Mouse (Mus musculus) CH12.LX (cell line): ENCODE measurements around the gene Kif22. TPM values are rescaled to one million over a fixed set of nuclear protein-coding genes. Genes with fewer than 3 reads are reported as not detected.
A peak's percentile ranks its signal among the peaks of the same experiment; 100 is the strongest.

Experiments
- DNase-seq: peaks from one replicate; pipeline ENCODE4 v3.0.0-alpha.2; 2013; ENCODE audit errors: extremely low read depth
- H3K27ac ChIP-seq: 2 replicates; pipeline ENCODE4 v1.5.1; 2012; ENCODE audit warnings: low read depth, mild to moderate bottlenecking, control low read depth, moderate library complexity; ENCODE audit not compliant: insufficient read depth
- H3K27me3 ChIP-seq: replicated peaks from 2 replicates; pipeline ENCODE3; 2012; ENCODE audit warnings: inconsistent platforms
- H3K36me3 ChIP-seq, 2 experiments: replicated peaks in 1 of 2; 2 replicates each; pipeline versions ENCODE3 to v1.6.1; 2012; ENCODE audit warnings: inconsistent platforms in 1 of 2, low read length in 1 of 2, mild to moderate bottlenecking in 1 of 2, mixed read lengths in 1 of 2, moderate library complexity in 1 of 2; ENCODE audit not compliant: control insufficient read depth in 1 of 2, insufficient read depth in 1 of 2
- H3K4me1 ChIP-seq, 2 experiments: 2 replicates each; pipeline ENCODE4 v1.6.1; 2012; ENCODE audit warnings: inconsistent platforms in 1 of 2, moderate library complexity in 1 of 2; ENCODE audit not compliant: insufficient read depth in 2 of 2, control insufficient read depth in 1 of 2
- H3K4me2 ChIP-seq: 2 replicates; pipeline ENCODE4 v1.6.1; 2012; ENCODE audit warnings: low read depth, mild to moderate bottlenecking, control low read depth; ENCODE audit not compliant: poor library complexity, insufficient read depth, severe bottlenecking
- H3K4me3 ChIP-seq, 3 experiments: fragments of 150-350 bp in 1 of 3; sonication (generic) in 1 of 3; replicated peaks in 1 of 3; 2 replicates each; pipeline versions ENCODE3 to v1.5.1; 2011 to 2012; ENCODE audit warnings: low read depth in 2 of 3, low read length in 2 of 3, mild to moderate bottlenecking in 2 of 3, moderate library complexity in 2 of 3, control low read depth in 1 of 3, improper control_type of control experiment in 1 of 3, inconsistent platforms in 1 of 3, mixed read lengths in 1 of 3; ENCODE audit not compliant: poor library complexity in 1 of 3
- H3K79me2 ChIP-seq: replicated peaks from 2 replicates; pipeline ENCODE4 v1.6.1; 2012; ENCODE audit warnings: mild to moderate bottlenecking, moderate library complexity; ENCODE audit not compliant: control insufficient read depth, poor library complexity, insufficient read depth, severe bottlenecking; ENCODE audit errors: extremely low read depth
- H3K9ac ChIP-seq: 2 replicates; pipeline ENCODE4 v1.6.1; 2012; ENCODE audit warnings: low read depth, mild to moderate bottlenecking, control low read depth, moderate library complexity; ENCODE audit not compliant: insufficient read depth
- H3K9me3 ChIP-seq: replicated peaks from 2 replicates; pipeline ENCODE3; 2012; ENCODE audit warnings: low read length, inconsistent platforms, mixed read lengths
- BHLHE40 ChIP-seq: IDR thresholded peaks from 2 replicates; pipeline ENCODE4 v1.6.1; 2011; ENCODE audit warnings: mild to moderate bottlenecking, low read depth, low read length, improper control_type of control experiment
- ELF1 ChIP-seq: IDR thresholded peaks from 2 replicates; pipeline ENCODE4 v1.6.1; 2014; ENCODE audit warnings: low read depth, mild to moderate bottlenecking, inconsistent platforms, low read length, improper control_type of control experiment
- EP300 ChIP-seq: IDR thresholded peaks from 2 replicates; pipeline ENCODE4 v1.6.1; 2011; ENCODE audit warnings: low read length, improper control_type of control experiment
- ETS1 ChIP-seq: conservative IDR thresholded peaks from 2 replicates; pipeline ENCODE4 v1.6.1; 2012; ENCODE audit warnings: low read depth, mild to moderate bottlenecking, inconsistent platforms, low read length, improper control_type of control experiment, moderate library complexity
- HCFC1 ChIP-seq: IDR thresholded peaks from 2 replicates; pipeline ENCODE4 v1.6.1; 2012; ENCODE audit warnings: low read depth, mild to moderate bottlenecking, inconsistent platforms, low read length, improper control_type of control experiment
- JUND ChIP-seq: conservative IDR thresholded peaks from 2 replicates; pipeline ENCODE4 v1.6.1; 2011; ENCODE audit warnings: low read depth, low read length, improper control_type of control experiment
- MAFK ChIP-seq: IDR thresholded peaks from 2 replicates; pipeline ENCODE4 v1.6.1; 2011; ENCODE audit warnings: low read length, improper control_type of control experiment; ENCODE audit not compliant: insufficient replicate concordance
- MYC ChIP-seq: IDR thresholded peaks from 2 replicates; pipeline ENCODE4 v1.6.1; 2011; ENCODE audit warnings: low read depth, mild to moderate bottlenecking, improper control_type of control experiment, low read length
- NELFE ChIP-seq: IDR thresholded peaks from 2 replicates; pipeline ENCODE4 v1.6.1; 2011; ENCODE audit warnings: low read depth, low read length, improper control_type of control experiment
- POLR2A ChIP-seq: IDR thresholded peaks from 2 replicates; pipeline ENCODE4 v1.6.1; 2011; ENCODE audit warnings: low read depth, mild to moderate bottlenecking, improper control_type of control experiment, low read length
- RAD21 ChIP-seq: IDR thresholded peaks from 2 replicates; pipeline ENCODE4 v1.6.1; 2011; ENCODE audit warnings: low read depth, mild to moderate bottlenecking, low read length, improper control_type of control experiment, moderate library complexity
- SIN3A ChIP-seq: IDR thresholded peaks from 2 replicates; pipeline ENCODE4 v1.6.1; 2012; ENCODE audit warnings: low read length, improper control_type of control experiment, inconsistent platforms
- SMC3 ChIP-seq: IDR thresholded peaks from 2 replicates; pipeline ENCODE4 v1.6.1; 2011; ENCODE audit warnings: low read depth, low read length, improper control_type of control experiment
- UBTF ChIP-seq: IDR thresholded peaks from 2 replicates; pipeline ENCODE4 v1.6.1; 2012; ENCODE audit warnings: low read depth, mild to moderate bottlenecking, inconsistent platforms, low read length, improper control_type of control experiment, moderate library complexity
- USF1 ChIP-seq: IDR thresholded peaks from 2 replicates; pipeline ENCODE4 v1.6.1; 2014; ENCODE audit warnings: low read depth, mild to moderate bottlenecking, inconsistent platforms, low read length, improper control_type of control experiment
- USF2 ChIP-seq: conservative IDR thresholded peaks from 2 replicates; pipeline ENCODE4 v1.6.1; 2011; ENCODE audit warnings: low read depth, low read length, improper control_type of control experiment
- ZMIZ1 ChIP-seq: IDR thresholded peaks from 2 replicates; pipeline ENCODE4 v1.6.1; 2012; ENCODE audit warnings: low read depth, mild to moderate bottlenecking, inconsistent platforms, low read length, improper control_type of control experiment
- dilution Hi-C: fragments of 300-500 bp; cut with MboI; formaldehyde crosslinking; loops from 2 replicates; pipeline ENCODE4 v1.14.3; 2020; ENCODE audit warnings: low sequenced_read_pairs; ENCODE audit not compliant: extremely low pct_unique_long_range_greater_than_20kb, extremely low pct_ligation_motif_present
- in situ Hi-C: fragments of 300-500 bp; cut with MboI; formaldehyde crosslinking; loops from 3 replicates; pipeline ENCODE4 v1.14.3; 2019; ENCODE audit warnings: low sequenced_read_pairs, low pct_ligation_motif_present, low pct_unique_long_range_greater_than_20kb, mixed read lengths
- polyA plus RNA-seq: library from polyadenylated mRNA; unstranded; fragments of >175 nt; gene quantifications from 2 replicates; pipeline ENCODE4 v1.2.1, GENCODE M21; 2012; ENCODE audit warnings: low read depth; ENCODE audit not compliant: insufficient read length
- total RNA-seq, 2 experiments: library from RNA; depleted of rRNA; stranded (reverse); fragments of 300-350 nt in 1 of 2; fragments of >200 nt in 1 of 2; gene quantifications; 2 replicates each; pipeline ENCODE4 v1.2.3; 2012 to 2014

Gene Kif22
- total and polyA plus RNA-seq, 3 experiments = 54.2 to 86.2 (median 58.1) TPM

GRCm38 (mm10) chr7:127026161-127026600 is 16.1 kb downstream of the Kif22 start (continued):
- TF ChIP-seq SMC3 (no peak), SIN3A (peak; percentile 36; the same call in 1 of the 2 replicates), ETS1 (no peak), BHLHE40 (peak; percentile 28; the same call in 1 of the 2 replicates), NELFE (0 out of 2 replicates have a peak, but pooled peaks have one; percentile 22), JUND (no peak), ZMIZ1 (0 out of 2 replicates have a peak, but pooled peaks have one; percentile 14), UBTF (no peak; the same call in 1 of the 2 replicates), RAD21 (no peak), MAFK (no peak), EP300 (no peak), POLR2A (peak; percentile 63; the same call in 1 of the 2 replicates), HCFC1 (no peak), MYC (no peak), USF1 (no peak), USF2 (no peak)

- peaks cover 17 to 44% of the 10 kb centered on the region in 2 experiments for H3K4me1 ChIP-seq
Observed at GRCm38 (mm10) chr7:127025556-127026160, 16.6 kb downstream of the Kif22 start.

More at GRCm38 (mm10) chr7:127025556-127026160, 16.6 kb downstream of the Kif22 start:
- in situ Hi-C loops = no loop called here
- no peaks in the 10 kb centered on the region for H3K27me3 ChIP-seq
- no peak for DNase-seq
- H3K9ac ChIP-seq = peak overlapping the region; percentile 99
- peaks cover 34 to 73% of the 10 kb centered on the region in 2 experiments for H3K36me3 ChIP-seq
- peak overlapping the region; percentile 52 for H3K4me2 ChIP-seq
- peak overlapping the region; percentile 57 for H3K27ac ChIP-seq
- peak; percentile 52; the same call in 1 of the 2 replicates for TF ChIP-seq UBTF
- no peak for TF ChIP-seq ELF1
- peak; percentile 33; the same call in 1 of the 2 replicates for TF ChIP-seq ZMIZ1
- dilution Hi-C loops = no loop called here
- peaks cover 22% of the 10 kb centered on the region for H3K79me2 ChIP-seq
- H3K4me3 ChIP-seq = peak overlapping the region; percentile 67 to 78 (median 76)
- H3K9me3 ChIP-seq = no peaks in the 10 kb centered on the region
